Mouse (Mus musculus): ENCODE data around the gene Abhd12. TPM values are rescaled to one million over a fixed set of nuclear protein-coding genes. Genes with fewer than 3 reads are reported as not detected.

Gene Abhd12
- polyA plus RNA-seq, 1 experiment from 2014 or later: 105 TPM

- peaks cover 35% of the 10 kb centered on the region for H3K36me3 ChIP-seq (ENCODE audit: control insufficient read depth, insufficient read depth, low read length)
- no peak for DNase-seq
- WGBS: 89% methylated on average over 19 of the region's 19 CpGs
These were observed 28.9 kb upstream of the Abhd12 start for GRCm38 (mm10) chr2:150933482-150933881.

GRCm38 (mm10) chr2:150930806-150931205 is 26.3 kb upstream of the Abhd12 start:
- no peak for ATAC-seq (ENCODE audit: low FRiP score, low TSS enrichment)

More at GRCm38 (mm10) chr2:150933482-150933881, 28.9 kb upstream of the Abhd12 start:
- no peaks in the 10 kb centered on the region for H3K4me1 ChIP-seq (ENCODE audit: control insufficient read depth, insufficient read depth, low read length)
- H3K9me3 ChIP-seq (ENCODE audit: control insufficient read depth, low read length): no peaks in the 10 kb centered on the region
- H3K4me2 ChIP-seq (ENCODE audit: low read length): no peak overlapping the region
- no peak overlapping the region for H3K4me3 ChIP-seq (replicated peaks; ENCODE audit: low read depth, low read length)
- ATAC-seq (ENCODE audit: low FRiP score, low TSS enrichment): no peak
- no peak overlapping the region for H3K9ac ChIP-seq (replicated peaks; ENCODE audit: low read length)
- no peaks in the 10 kb centered on the region for H3K27me3 ChIP-seq (ENCODE audit: control insufficient read depth, insufficient read depth, low read length)
- H3K27ac ChIP-seq (replicated peaks; ENCODE audit: low read depth, low read length): no peak overlapping the region

GRCm38 (mm10) chr2:150929156-150929555 is 24.6 kb upstream of the Abhd12 start:
- Histone ChIP-seq H3K9me3 (ENCODE audit: control insufficient read depth, low read length) (no peaks in the 10 kb centered on the region), H3K36me3 (ENCODE audit: control insufficient read depth, insufficient read depth, low read length) (peaks cover 25% of the 10 kb centered on the region; the same call in 1 of the 2 replicates), H3K4me3 (replicated peaks; ENCODE audit: low read depth, low read length) (no peak overlapping the region), H3K4me2 (ENCODE audit: low read length) (no peak overlapping the region), H3K4me1 (ENCODE audit: control insufficient read depth, insufficient read depth, low read length) (no peaks in the 10 kb centered on the region), H3K27ac (replicated peaks; ENCODE audit: low read depth, low read length) (no peak overlapping the region), H3K27me3 (ENCODE audit: control insufficient read depth, insufficient read depth, low read length) (no peaks in the 10 kb centered on the region), H3K9ac (replicated peaks; ENCODE audit: low read length) (no peak overlapping the region)
- no peak for DNase-seq
- no peak for ATAC-seq (ENCODE audit: low FRiP score, low TSS enrichment)
- WGBS: 92% methylated on average over 6 of the region's 6 CpGs

More at GRCm38 (mm10) chr2:150930806-150931205, 26.3 kb upstream of the Abhd12 start:
- Histone ChIP-seq H3K27me3 (ENCODE audit: control insufficient read depth, insufficient read depth, low read length) (no peaks in the 10 kb centered on the region), H3K36me3 (ENCODE audit: control insufficient read depth, insufficient read depth, low read length) (peaks cover 30% of the 10 kb centered on the region), H3K4me2 (ENCODE audit: low read length) (no peak overlapping the region), H3K4me1 (ENCODE audit: control insufficient read depth, insufficient read depth, low read length) (no peaks in the 10 kb centered on the region), H3K9me3 (ENCODE audit: control insufficient read depth, low read length) (no peaks in the 10 kb centered on the region), H3K4me3 (replicated peaks; ENCODE audit: low read depth, low read length) (no peak overlapping the region), H3K27ac (replicated peaks; ENCODE audit: low read depth, low read length) (no peak overlapping the region), H3K9ac (replicated peaks; ENCODE audit: low read length) (no peak overlapping the region)
- no peak for DNase-seq
- WGBS: 75% methylated on average over 3 of the region's 3 CpGs

GRCm38 (mm10) chr2:150927038-150927720 is 22.6 kb upstream of the Abhd12 start:
- H3K9me3 ChIP-seq (ENCODE audit: control insufficient read depth, low read length): no peaks in the 10 kb centered on the region
- DNase-seq (no peak), ATAC-seq (ENCODE audit: low FRiP score, low TSS enrichment) (no peak)
- no peaks in the 10 kb centered on the region for H3K4me1 ChIP-seq (ENCODE audit: control insufficient read depth, insufficient read depth, low read length)
- no peak overlapping the region for H3K4me2 ChIP-seq (ENCODE audit: low read length)
- no peaks in the 10 kb centered on the region for H3K27me3 ChIP-seq (ENCODE audit: control insufficient read depth, insufficient read depth, low read length)
- H3K27ac ChIP-seq (replicated peaks; ENCODE audit: low read depth, low read length): no peak overlapping the region
- H3K36me3 ChIP-seq (ENCODE audit: control insufficient read depth, insufficient read depth, low read length): peaks cover 19% of the 10 kb centered on the region; the same call in 1 of the 2 replicates
- H3K9ac ChIP-seq (replicated peaks; ENCODE audit: low read length): no peak overlapping the region
- no peak overlapping the region for H3K4me3 ChIP-seq (replicated peaks; ENCODE audit: low read depth, low read length)
- WGBS: 94% methylated on average over 11 of the region's 11 CpGs

GRCm38 (mm10) chr2:150923505-150923904 is 19.0 kb upstream of the Abhd12 start:
- Histone ChIP-seq H3K9me3 (ENCODE audit: control insufficient read depth, low read length) (no peaks in the 10 kb centered on the region), H3K27me3 (ENCODE audit: control insufficient read depth, insufficient read depth, low read length) (no peaks in the 10 kb centered on the region), H3K36me3 (ENCODE audit: control insufficient read depth, insufficient read depth, low read length) (peaks cover 19% of the 10 kb centered on the region; the same call in 1 of the 2 replicates), H3K4me2 (ENCODE audit: low read length) (no peak overlapping the region), H3K27ac (replicated peaks; ENCODE audit: low read depth, low read length) (no peak overlapping the region), H3K4me1 (ENCODE audit: control insufficient read depth, insufficient read depth, low read length) (no peaks in the 10 kb centered on the region), H3K9ac (replicated peaks; ENCODE audit: low read length) (no peak overlapping the region), H3K4me3 (replicated peaks; ENCODE audit: low read depth, low read length) (no peak overlapping the region)
- WGBS: 88% methylated on average over 7 of the region's 7 CpGs
- no peak for ATAC-seq (ENCODE audit: low FRiP score, low TSS enrichment)
- no peak for DNase-seq

- ATAC-seq (ENCODE audit: low FRiP score, low TSS enrichment) (no peak), DNase-seq (no peak)
- no peaks in the 10 kb centered on the region for H3K9me3 ChIP-seq (ENCODE audit: control insufficient read depth, low read length)
- no peak overlapping the region for H3K27ac ChIP-seq (replicated peaks; ENCODE audit: low read depth, low read length)
- no peaks in the 10 kb centered on the region for H3K27me3 ChIP-seq (ENCODE audit: control insufficient read depth, insufficient read depth, low read length)
- peaks cover 19% of the 10 kb centered on the region; the same call in 1 of the 2 replicates for H3K36me3 ChIP-seq (ENCODE audit: control insufficient read depth, insufficient read depth, low read length)
- no peak overlapping the region for H3K9ac ChIP-seq (replicated peaks; ENCODE audit: low read length)
- H3K4me3 ChIP-seq (replicated peaks; ENCODE audit: low read depth, low read length): no peak overlapping the region
- no peaks in the 10 kb centered on the region for H3K4me1 ChIP-seq (ENCODE audit: control insufficient read depth, insufficient read depth, low read length)
- 96% methylated on average over 3 of the region's 3 CpGs for WGBS
- H3K4me2 ChIP-seq (ENCODE audit: low read length): no peak overlapping the region
These were observed 18.5 kb upstream of the Abhd12 start for GRCm38 (mm10) chr2:150923026-150923425.

- H3K4me3 ChIP-seq (replicated peaks; ENCODE audit: low read depth, low read length): no peak overlapping the region
- no peak for DNase-seq
- H3K4me2 ChIP-seq (ENCODE audit: low read length): no peak overlapping the region
- no peaks in the 10 kb centered on the region for H3K27me3 ChIP-seq (ENCODE audit: control insufficient read depth, insufficient read depth, low read length)
- H3K9ac ChIP-seq (replicated peaks; ENCODE audit: low read length): no peak overlapping the region
- H3K27ac ChIP-seq (replicated peaks; ENCODE audit: low read depth, low read length): no peak overlapping the region
- H3K9me3 ChIP-seq (ENCODE audit: control insufficient read depth, low read length): no peaks in the 10 kb centered on the region
- WGBS: 90% methylated on average over 4 of the region's 4 CpGs
- H3K4me1 ChIP-seq (ENCODE audit: control insufficient read depth, insufficient read depth, low read length): no peaks in the 10 kb centered on the region
- H3K36me3 ChIP-seq (ENCODE audit: control insufficient read depth, insufficient read depth, low read length): peaks cover 23% of the 10 kb centered on the region
- no peak for ATAC-seq (ENCODE audit: low FRiP score, low TSS enrichment)
These were observed 17.6 kb upstream of the Abhd12 start for GRCm38 (mm10) chr2:150922165-150922564.

GRCm38 (mm10) chr2:150921697-150922096 is 17.2 kb upstream of the Abhd12 start:
- no peak overlapping the region for H3K4me3 ChIP-seq (replicated peaks; ENCODE audit: low read depth, low read length)
- no peaks in the 10 kb centered on the region for H3K27me3 ChIP-seq (ENCODE audit: control insufficient read depth, insufficient read depth, low read length)
- H3K27ac ChIP-seq (replicated peaks; ENCODE audit: low read depth, low read length): no peak overlapping the region
- WGBS: 95% methylated on average over 6 of the region's 6 CpGs
- peaks cover 24% of the 10 kb centered on the region for H3K36me3 ChIP-seq (ENCODE audit: control insufficient read depth, insufficient read depth, low read length)
- H3K4me1 ChIP-seq (ENCODE audit: control insufficient read depth, insufficient read depth, low read length): no peaks in the 10 kb centered on the region
- DNase-seq (no peak), ATAC-seq (ENCODE audit: low FRiP score, low TSS enrichment) (no peak)
- H3K9ac ChIP-seq (replicated peaks; ENCODE audit: low read length): no peak overlapping the region
- no peaks in the 10 kb centered on the region for H3K9me3 ChIP-seq (ENCODE audit: control insufficient read depth, low read length)
- no peak overlapping the region for H3K4me2 ChIP-seq (ENCODE audit: low read length)

- H3K36me3 ChIP-seq (ENCODE audit: control insufficient read depth, insufficient read depth, low read length): peaks cover 16% of the 10 kb centered on the region
- no peaks in the 10 kb centered on the region for H3K27me3 ChIP-seq (ENCODE audit: control insufficient read depth, insufficient read depth, low read length)
- no peak overlapping the region for H3K9ac ChIP-seq (replicated peaks; ENCODE audit: low read length)
- no peak for DNase-seq
- H3K4me2 ChIP-seq (ENCODE audit: low read length): no peak overlapping the region
- WGBS: 90% methylated on average over 3 of the region's 3 CpGs
- H3K4me1 ChIP-seq (ENCODE audit: control insufficient read depth, insufficient read depth, low read length): no peaks in the 10 kb centered on the region
- no peaks in the 10 kb centered on the region for H3K9me3 ChIP-seq (ENCODE audit: control insufficient read depth, low read length)
- H3K4me3 ChIP-seq (replicated peaks; ENCODE audit: low read depth, low read length): no peak overlapping the region
- no peak overlapping the region for H3K27ac ChIP-seq (replicated peaks; ENCODE audit: low read depth, low read length)
- ATAC-seq (ENCODE audit: low FRiP score, low TSS enrichment): no peak
These were observed 16.0 kb upstream of the Abhd12 start for GRCm38 (mm10) chr2:150920543-150920942.

Data from midbrain, embryonic 14.5 days (tissue).